Mouse (Mus musculus) adrenal gland, adult 18-20 months (tissue): ENCODE results near the gene Slc20a1. TPM values are rescaled to one million over a fixed set of nuclear protein-coding genes. Genes with fewer than 3 reads are reported as not detected.
A peak's percentile ranks its signal among the peaks of the same experiment; 100 is the strongest.

ENCODE experiments used
- DNase-seq, 2 experiments: peaks; one replicate each; pipeline ENCODE4 v3.0.0; 2021 to 2022; ENCODE audit warnings: low spot score in 2 of 2
- total RNA-seq, 2 experiments: library from RNA; stranded (reverse); gene quantifications; 1 replicate in 1 of 2; 2 replicates in 1 of 2; pipeline ENCODE4 v1.2.3; 2021

Gene Slc20a1
- total RNA-seq, 2 experiments from 2014 or later: 14.1 to 19.4 TPM

DNA sequence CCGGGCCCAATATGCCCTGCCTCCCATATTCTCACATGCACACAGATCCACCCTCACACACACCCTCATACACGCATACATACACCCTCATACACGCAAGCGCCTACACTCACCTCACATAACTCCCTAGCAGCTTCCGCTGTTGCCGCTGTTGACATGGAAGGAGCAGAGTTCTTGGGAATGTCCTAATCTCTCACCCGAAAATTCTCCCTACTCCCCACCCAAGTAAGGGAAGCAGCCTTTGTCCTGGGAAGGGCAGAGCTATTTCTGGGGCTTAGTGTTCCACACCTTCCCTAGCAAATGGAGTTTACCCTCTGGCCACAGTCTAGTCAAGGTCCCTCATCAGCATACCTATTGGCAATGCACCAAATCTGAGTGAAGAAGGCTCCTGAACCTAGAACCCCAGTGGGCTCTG, 49.1 kb downstream of the Slc20a1 start:
- DNase-seq: no peak

DNA sequence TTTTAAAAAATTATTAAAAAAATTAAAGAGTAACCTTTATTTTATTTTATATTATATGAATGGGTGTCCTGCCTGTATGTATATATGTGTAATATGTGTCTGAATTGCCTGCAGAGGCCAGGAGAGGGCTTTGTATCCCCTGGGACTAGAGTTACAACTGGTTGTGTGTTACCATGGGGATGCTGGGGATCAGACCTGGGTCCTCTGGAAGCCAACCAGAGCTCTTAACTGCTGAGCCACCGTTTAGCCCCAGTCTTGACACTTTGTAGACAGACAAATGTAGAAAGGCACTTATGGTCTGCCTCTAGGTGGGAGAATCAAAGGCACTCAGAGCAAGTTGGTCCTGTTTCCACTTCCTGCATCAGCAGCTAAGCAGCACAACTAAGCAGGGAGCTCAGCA, 50.8 kb downstream of the Slc20a1 start:
- no peak for DNase-seq

- DNase-seq: no peak
These were observed 54.5 kb downstream of the Slc20a1 start for GRCm38 (mm10) chr2:129252836-129253630.

- DNase-seq: no peak
These were observed 55.0 kb downstream of the Slc20a1 start for GRCm38 (mm10) chr2:129253631-129253970.

GRCm38 (mm10) chr2:129254076-129254475, 55.5 kb downstream of the Slc20a1 start:
- no peak for DNase-seq

GRCm38 (mm10) chr2:129256006-129256405, 57.4 kb downstream of the Slc20a1 start:
- no peak for DNase-seq

DNA sequence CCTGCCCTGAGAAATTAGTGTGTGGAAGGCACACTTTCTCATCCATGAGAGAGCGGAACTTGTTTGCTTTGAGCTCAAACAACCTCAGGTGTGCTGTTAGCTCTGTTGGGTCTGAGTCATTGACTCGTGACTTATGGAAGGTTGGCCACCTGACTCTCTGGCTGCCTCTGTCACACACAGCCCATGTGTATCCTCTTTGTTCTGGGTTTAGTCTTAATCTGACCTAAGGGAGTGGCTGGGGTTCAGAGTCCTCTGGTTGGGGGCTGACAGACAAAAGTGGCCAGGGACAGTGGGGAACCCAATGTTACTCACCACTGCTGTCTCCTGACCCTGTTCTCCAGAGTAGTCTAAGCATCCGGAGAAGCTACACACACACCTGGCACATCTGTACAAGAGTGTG, 59.5 kb downstream of the Slc20a1 start:
- DNase-seq: no peak

DNA sequence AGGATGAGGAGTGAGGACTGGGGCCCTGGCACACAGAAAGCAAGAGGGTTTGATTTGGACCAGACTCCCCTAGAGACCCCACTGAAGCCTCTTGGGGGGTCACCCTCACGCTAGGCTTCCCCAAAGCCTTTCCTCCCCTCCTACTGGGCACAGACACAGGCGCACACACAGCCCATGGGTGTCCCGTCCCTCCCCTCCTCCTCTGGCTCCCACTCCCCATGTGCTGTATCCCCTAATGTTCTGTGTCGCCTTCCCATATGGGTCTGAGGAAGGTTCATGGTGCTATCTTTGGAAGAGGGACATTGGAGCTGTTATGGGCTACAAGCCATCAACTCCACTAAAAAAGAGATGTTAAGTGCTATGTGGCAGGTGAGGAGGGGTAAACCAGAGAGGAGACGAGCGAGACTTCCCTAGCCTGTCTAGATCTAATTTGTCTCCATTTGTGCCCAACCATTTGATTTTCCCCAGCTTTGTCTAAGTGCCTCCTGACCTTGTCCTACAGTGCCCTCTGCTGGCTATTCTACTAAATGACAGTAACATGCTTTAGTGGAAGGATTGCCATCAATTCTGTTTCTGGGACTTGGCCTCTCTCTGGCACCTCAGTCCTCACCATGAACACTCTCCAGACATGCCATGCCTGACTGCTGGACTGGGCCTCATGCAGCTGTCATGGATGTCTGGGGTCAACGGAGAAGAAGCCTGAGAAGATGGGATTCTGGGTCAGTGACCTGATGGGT, 60.1 kb downstream of the Slc20a1 start:
- DNase-seq: peak; percentile 39 to 63

DNA sequence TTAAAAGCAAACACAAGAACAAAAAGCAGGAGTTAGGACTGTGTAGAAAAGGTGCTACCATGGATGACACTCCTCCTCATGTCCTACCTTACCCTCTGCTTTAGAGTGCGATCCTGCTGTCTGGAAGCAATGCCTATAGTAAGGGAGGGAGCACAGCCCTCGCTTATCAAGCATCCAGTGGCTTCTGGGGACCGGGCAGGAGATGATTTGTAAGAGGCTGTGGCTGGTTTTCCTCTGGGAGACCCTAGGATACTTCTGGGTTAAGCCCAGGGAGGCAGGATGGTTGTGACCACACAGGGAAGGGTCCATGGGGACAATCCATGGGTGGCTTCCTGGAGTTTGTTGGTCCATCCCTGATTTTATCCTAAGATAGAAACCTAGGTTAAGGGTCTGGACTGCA, 62.1 kb downstream of the Slc20a1 start:
- DNase-seq: no peak

Other genes with a start within 250 kb of the Slc20a1 start
- gene Zc3h6, start 231.4 kb upstream of the Slc20a1 start, total RNA-seq: 1 to 10 TPM; 2.8 to 3.1 TPM
- gene Gm10762, start 231.0 kb upstream of the Slc20a1 start, total RNA-seq: 1 to 10 TPM; 5.7 to 8.8 TPM
- under 1 TPM; 0.07 to 0.10 TPM for gene Vinac1, start 150.6 kb upstream of the Slc20a1 start, total RNA-seq
- gene Ttl, start 132.8 kb upstream of the Slc20a1 start, total RNA-seq: 10 to 100 TPM; 10.1 to 13.4 TPM
- gene Polr1b, start 97.8 kb upstream of the Slc20a1 start, total RNA-seq: 10 to 100 TPM; 18.3 to 19.0 TPM
- 10 to 100 TPM; 15.9 to 21.3 TPM for gene Chchd5, start 69.1 kb upstream of the Slc20a1 start, total RNA-seq
- gene Ckap2l, start 98.4 kb downstream of the Slc20a1 start, total RNA-seq: under 1 TPM; 0.64 to 0.99 TPM
- under 1 TPM in 1 of 2 experiments, not detected in 1; 0.29 TPM for gene Il1a, start 111.2 kb downstream of the Slc20a1 start, total RNA-seq
- gene Il1b, start 172.4 kb downstream of the Slc20a1 start, total RNA-seq: 1 to 10 TPM; 1.0 to 2.3 TPM